Mouse (Mus musculus) heart, embryonic 10.5 days (tissue): ENCODE data around the gene Olfr113. TPM values are rescaled to one million over a fixed set of nuclear protein-coding genes. Genes with fewer than 3 reads are reported as not detected.
"Not testable (repeated sequence)": the region's sequence is repeated elsewhere in the genome, so short reads cannot be mapped to it uniquely, and the experiment has no call there.

Experiments
- DNase-seq: peaks from one replicate; pipeline ENCODE4 v3.0.0-alpha.2; 2017; ENCODE audit warnings: low spot score
- H3K27ac ChIP-seq: fragments of 300-500 bp; sonication (generic); 2 replicates; pipeline ENCODE4 v1.5.1; 2016; ENCODE audit warnings: mild to moderate bottlenecking
- H3K27me3 ChIP-seq: fragments of 300-500 bp; sonication (generic); 2 replicates; pipeline ENCODE4 v1.6.1; 2016; ENCODE audit warnings: mild to moderate bottlenecking; ENCODE audit not compliant: poor library complexity, insufficient read depth, severe bottlenecking
- H3K36me3 ChIP-seq: fragments of 300-500 bp; sonication (generic); 2 replicates; pipeline ENCODE4 v1.6.1; 2016; ENCODE audit warnings: mild to moderate bottlenecking, moderate library complexity
- H3K4me1 ChIP-seq: fragments of 300-500 bp; sonication (generic); 2 replicates; pipeline ENCODE4 v1.6.1; 2016; ENCODE audit warnings: mild to moderate bottlenecking
- H3K4me3 ChIP-seq: fragments of 300-500 bp; sonication (generic); 2 replicates; pipeline ENCODE4 v1.5.1; 2016; ENCODE audit warnings: mild to moderate bottlenecking, moderate library complexity
- H3K9me3 ChIP-seq: fragments of 300-500 bp; sonication (generic); 2 replicates; pipeline ENCODE4 v1.6.1; 2016; ENCODE audit warnings: mild to moderate bottlenecking, moderate library complexity
- WGBS: fragments of 180-500 bp; shearing (Covaris S2); methylation state at CpG from one replicate; pipeline ENCODE4 v1.1.7; 2016; 5-methylcytosine and 5-hydroxymethylcytosine counted together
- polyA plus RNA-seq: library from polyadenylated mRNA; unstranded; fragments of >200 nt; fragmentation: Nextera tagmentation; extraction: Ambion mirVana; gene quantifications from 2 replicates; pipeline ENCODE4 v1.2.1, GENCODE M21; 2016

Gene Olfr113
- polyA plus RNA-seq: not detected in 2 replicates

DNA sequence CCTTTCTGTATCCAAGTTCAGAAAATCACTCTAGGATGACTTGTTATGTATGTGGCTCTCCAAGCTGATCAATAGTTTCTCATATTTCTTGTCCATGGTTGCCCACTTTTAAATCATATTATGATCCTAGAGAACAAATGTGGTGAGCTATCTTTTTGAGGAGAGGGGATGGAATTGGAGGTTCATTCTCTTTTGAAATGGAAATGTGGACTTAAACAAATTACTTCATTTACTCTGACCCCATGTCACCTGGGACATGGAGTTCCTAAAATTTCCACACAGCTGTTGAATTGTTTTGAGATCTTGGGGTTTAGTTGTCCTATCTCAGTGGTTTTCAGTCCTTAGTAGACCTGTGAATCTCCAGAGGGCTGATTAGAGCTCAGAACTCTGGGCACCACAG lies at the start of gene Olfr113:
Olfr113 (minus strand) TSS at position 101 of the 400 bp plus-strand sequence.
- DNase-seq: no peak
- Histone ChIP-seq H3K9me3 (no peaks in the 10 kb centered on the region), H3K27ac (no peak within 1 kb of the TSS), H3K27me3 (no peaks in the 10 kb centered on the region), H3K4me1 (no peaks in the 10 kb centered on the region), H3K36me3 (no peaks in the 10 kb centered on the region), H3K4me3 (no peak within 1 kb of the TSS)

DNA sequence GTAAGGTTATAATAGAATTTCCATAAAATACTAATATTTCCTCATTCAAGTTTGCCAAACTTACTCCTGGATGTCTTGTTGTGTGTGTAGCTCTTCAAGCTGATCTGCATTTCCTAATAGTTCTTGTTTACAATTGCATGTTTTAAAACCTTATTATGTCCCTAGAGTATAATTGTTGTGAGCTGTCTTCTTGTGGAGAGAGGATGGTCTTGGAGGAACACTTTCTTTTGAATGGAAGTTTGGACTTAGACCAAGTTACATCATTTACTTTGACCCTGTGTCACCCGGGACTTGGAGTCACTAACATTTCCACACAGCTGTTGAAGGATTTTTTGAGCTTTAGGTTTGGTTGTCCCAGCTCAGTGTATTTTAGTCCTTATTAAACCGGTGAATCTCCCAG lies 49.5 kb upstream of the Olfr113 start, which contains the start of the genes Olfr115 and Olfr116:
Olfr115 (minus strand) TSS at position 101 of the 400 bp plus-strand sequence.
Olfr116 (minus strand) TSS at position 191 of the 400 bp plus-strand sequence.
- H3K4me1 ChIP-seq: no peaks in the 10 kb centered on the region
- 69% methylated on average over 2 of the region's 2 CpGs for WGBS
- no peak within 1 kb of the TSS for H3K27ac ChIP-seq
- no peak for DNase-seq
- no peak within 1 kb of the TSS for H3K4me3 ChIP-seq
- H3K36me3 ChIP-seq: no peaks in the 10 kb centered on the region
- H3K9me3 ChIP-seq: peaks cover 5% of the 10 kb centered on the region
- H3K27me3 ChIP-seq: no peaks in the 10 kb centered on the region

DNA sequence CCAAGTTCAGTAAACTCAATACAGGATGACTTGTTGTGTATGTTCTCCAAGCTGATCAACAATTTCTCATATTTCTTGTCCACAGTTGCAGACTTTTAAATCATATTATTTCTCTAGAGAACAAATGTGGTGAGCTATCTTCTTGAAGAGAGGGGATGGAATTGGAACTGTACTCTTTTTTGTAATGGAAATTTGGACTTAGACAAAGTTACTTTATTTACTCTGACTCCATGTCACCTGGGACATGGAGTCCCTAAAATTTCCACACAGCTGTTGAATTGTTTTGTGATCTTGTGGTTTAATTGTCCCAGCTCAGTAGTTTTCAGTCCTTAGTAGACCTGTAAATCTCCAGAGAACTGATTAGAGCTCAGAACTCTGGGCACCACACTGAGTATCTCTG lies 15.2 kb upstream of the Olfr113 start, which contains the start of gene Olfr114:
Olfr114 (minus strand) TSS at position 101 of the 400 bp plus-strand sequence.
- Histone ChIP-seq H3K36me3 (no peaks in the 10 kb centered on the region), H3K4me1 (no peaks in the 10 kb centered on the region), H3K9me3 (0 out of 2 replicates have a peak, but pooled peaks cover 3% of the 10 kb centered on the region), H3K27me3 (no peaks in the 10 kb centered on the region), H3K4me3 (no peak within 1 kb of the TSS), H3K27ac (no peak within 1 kb of the TSS)
- no peak for DNase-seq

DNA sequence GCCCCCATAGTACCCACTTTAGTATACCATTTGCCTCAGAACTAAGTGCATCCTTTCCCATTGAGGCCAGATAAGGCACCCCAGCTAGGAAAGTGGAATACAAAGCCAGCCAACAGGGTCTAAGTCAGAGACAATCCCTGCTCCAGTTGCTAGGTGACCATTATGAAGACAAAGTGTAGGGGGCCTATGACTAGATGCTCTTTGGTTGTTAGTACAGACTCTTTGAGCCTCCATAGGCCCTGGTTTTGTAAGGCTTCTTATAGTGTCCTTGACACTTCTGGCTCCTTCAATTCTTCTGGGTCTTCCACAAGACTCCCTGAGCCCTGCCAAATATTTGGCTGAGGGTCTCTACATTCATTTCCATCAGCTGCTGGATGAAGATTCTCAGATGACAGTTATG lies 8.1 kb downstream of the Olfr113 start, which contains the start of gene Olfr112:
Olfr112 (minus strand) TSS at position 101 of the 400 bp plus-strand sequence.
- no peaks in the 10 kb centered on the region for H3K36me3 ChIP-seq
- H3K9me3 ChIP-seq: no peaks in the 10 kb centered on the region
- H3K4me1 ChIP-seq: no peaks in the 10 kb centered on the region
- H3K27ac ChIP-seq: no peak within 1 kb of the TSS
- no peak for DNase-seq
- no peak within 1 kb of the TSS for H3K4me3 ChIP-seq
- no peaks in the 10 kb centered on the region for H3K27me3 ChIP-seq

DNA sequence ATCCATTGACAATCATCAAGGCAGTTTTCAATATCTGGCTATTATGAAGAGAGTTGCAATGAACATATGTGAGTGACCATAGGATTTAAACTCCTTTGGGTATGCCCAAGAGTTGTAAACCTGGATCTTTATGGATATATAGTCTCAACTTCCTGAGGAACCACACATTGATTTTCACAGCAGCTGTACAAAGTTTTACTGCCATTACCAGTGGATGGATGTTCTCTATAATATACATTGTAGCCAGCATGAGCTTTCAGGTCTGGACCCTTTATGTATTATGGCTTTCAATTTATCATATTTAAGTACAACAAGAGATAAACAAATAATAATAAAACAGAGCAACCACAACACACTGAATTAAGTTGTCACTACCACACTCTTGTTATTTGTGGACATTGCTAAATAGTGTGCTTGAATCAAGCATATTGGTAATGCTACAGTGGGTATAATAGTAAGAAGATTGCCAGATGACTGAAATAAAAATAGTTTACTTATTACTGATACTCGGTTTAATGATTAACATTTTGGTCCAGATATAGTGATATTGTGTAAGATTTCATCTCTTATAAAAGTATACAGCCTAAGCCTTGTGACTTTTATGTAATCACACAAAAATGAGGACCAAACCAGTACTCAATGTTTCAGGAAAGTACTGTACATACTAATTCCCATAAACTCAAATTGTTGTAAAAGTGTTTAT lies 18.4 kb downstream of the Olfr113 start:
- no peak for DNase-seq
- no peaks in the 10 kb centered on the region for H3K4me1 ChIP-seq
- no peak overlapping the region for H3K4me3 ChIP-seq
- no peak overlapping the region for H3K27ac ChIP-seq
- H3K36me3 ChIP-seq: no peaks in the 10 kb centered on the region
- no peaks in the 10 kb centered on the region for H3K9me3 ChIP-seq
- 54% methylated on average over 1 of the region's 1 CpGs for WGBS
- H3K27me3 ChIP-seq: no peaks in the 10 kb centered on the region

DNA sequence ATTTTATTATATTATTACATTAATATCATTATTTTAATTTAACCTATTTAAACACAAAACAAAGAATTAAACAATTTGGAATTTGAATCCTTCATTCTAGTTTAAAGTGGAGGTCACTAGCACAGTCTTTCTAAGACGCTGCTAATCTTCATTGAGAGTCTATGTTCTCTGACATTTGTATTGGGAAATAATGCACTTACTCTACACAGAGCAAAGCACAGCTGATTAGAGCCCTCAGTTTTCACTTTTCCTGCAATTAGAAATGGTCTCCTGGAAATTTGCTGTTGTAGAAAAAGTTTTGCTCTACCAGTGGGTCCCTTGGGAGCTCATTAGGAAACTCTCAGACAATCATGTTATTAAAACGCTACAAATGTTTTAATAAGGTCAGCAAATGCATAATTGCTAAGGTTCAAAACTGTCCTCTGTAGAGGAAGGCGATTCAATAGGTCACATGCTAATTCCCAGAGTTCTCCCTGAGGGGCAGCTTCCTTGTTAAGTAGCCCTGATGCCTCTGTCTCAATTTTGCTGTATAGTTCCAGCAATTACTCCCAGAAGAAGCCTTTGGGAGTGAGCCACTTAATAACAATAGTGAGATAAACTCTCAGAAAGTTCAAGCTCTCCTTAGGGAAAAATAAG lies 33.5 kb downstream of the Olfr113 start:
- no peaks in the 10 kb centered on the region for H3K27me3 ChIP-seq
- 60% methylated on average over 3 of the region's 3 CpGs for WGBS
- no peaks in the 10 kb centered on the region for H3K9me3 ChIP-seq
- no peaks in the 10 kb centered on the region for H3K4me1 ChIP-seq
- no peaks in the 10 kb centered on the region for H3K36me3 ChIP-seq
- no peak overlapping the region for H3K27ac ChIP-seq
- H3K4me3 ChIP-seq: no peak overlapping the region
- DNase-seq: no peak

DNA sequence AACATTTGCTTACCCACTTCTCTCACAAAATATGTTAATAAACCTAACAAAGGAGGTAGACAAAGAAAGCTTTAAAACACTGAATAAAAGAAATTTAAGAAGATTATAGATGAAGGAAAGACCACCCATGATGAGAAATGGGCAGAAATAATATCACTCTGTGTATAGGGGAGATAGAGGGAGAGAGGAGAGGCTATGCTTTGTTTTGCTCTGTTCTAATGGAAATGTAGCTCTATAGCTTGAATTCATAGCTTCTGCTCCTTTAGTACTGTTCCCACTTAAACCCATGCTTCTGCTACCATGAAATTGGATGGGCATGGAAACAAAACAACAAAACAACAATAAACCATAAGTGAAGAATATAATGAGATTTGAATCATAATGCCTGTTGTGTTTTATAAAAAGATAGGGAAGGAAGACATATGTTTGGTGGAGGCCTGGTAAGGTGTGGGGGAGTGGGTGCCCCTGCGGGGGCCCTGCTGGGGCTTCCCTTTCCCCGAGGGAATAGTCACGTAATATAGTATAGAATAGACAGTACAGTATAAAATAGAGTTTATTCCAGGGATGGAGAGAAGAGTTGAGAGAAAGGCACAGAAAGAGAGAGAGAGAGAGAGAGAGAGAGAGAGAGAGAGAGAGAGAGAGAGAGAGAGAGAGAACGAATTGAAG lies 35.9 kb downstream of the Olfr113 start:
- DNase-seq: no peak
- H3K27me3 ChIP-seq: no peaks in the 10 kb centered on the region
- H3K4me3 ChIP-seq: no peak overlapping the region
- H3K4me1 ChIP-seq: no peaks in the 10 kb centered on the region
- H3K9me3 ChIP-seq: no peaks in the 10 kb centered on the region
- no peak overlapping the region for H3K27ac ChIP-seq
- H3K36me3 ChIP-seq: no peaks in the 10 kb centered on the region
- WGBS: 92% methylated on average over 3 of the region's 4 CpGs

DNA sequence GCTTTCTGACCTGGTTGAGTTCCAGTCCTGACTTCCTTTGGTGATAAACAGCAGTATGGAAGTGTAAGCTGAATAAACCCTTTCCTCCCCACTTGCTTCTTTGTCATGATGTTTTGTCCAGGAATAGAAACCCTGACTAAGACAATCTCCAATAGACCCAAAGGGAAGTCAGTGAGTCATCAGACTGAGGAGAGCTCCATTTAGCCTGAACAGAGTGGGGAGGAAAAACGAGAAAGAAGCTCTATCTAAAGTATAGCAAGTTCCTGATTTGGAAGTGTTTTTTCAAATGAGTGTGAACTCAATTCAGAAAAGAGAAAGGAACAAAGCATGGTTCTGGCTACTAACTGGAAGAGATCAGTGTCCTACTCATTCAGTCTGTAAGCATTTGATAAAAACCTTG lies 39.0 kb downstream of the Olfr113 start:
- not testable (repeated sequence) for H3K4me1 ChIP-seq, H3K27me3 ChIP-seq, H3K9me3 ChIP-seq, H3K4me3 ChIP-seq, H3K36me3 ChIP-seq, H3K27ac ChIP-seq, DNase-seq
- 33% methylated on average over 1 of the region's 1 CpGs for WGBS

DNA sequence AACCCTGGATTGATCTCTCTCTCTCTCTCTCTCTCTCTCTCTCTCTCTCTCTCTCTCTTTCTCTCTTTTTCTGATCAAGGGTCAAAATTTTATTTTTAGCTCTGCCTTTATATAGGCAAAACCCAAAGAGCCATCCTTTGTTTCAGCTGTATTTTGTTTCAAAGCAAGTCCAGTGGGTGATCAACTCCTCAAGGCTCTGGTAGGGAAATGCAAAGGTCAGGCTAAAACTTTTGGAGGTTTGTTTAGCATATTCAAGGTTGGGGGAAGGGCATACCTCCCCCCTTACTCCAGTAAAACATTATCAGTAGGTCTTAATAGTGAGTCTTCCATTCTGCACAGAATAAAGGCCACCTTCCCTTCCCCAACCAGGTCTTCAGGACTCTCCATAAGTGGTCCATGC lies 42.3 kb downstream of the Olfr113 start:
- no peaks in the 10 kb centered on the region for H3K27me3 ChIP-seq
- DNase-seq: no peak
- H3K4me1 ChIP-seq: no peaks in the 10 kb centered on the region
- no peaks in the 10 kb centered on the region for H3K36me3 ChIP-seq
- no peaks in the 10 kb centered on the region for H3K9me3 ChIP-seq
- no peak overlapping the region for H3K4me3 ChIP-seq
- H3K27ac ChIP-seq: no peak overlapping the region

DNA sequence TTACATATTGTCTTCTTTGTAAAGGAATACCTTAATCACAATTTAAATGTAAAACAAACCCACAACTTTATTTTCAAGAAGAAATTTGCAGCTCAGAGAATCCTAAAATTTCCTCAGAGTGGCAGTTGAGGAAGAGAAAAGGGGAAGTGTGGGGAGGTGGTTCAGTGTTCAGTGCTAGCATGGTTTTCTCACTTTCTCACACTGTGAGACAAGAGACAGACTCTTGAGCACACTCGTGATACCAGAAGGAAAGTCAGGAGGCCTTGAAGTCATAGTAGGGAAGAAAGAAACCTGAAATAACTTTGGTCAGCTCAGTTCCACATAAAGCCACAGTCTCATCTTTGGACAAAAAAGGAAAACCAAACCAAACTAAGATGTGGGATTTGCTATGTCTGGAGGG lies 52.0 kb downstream of the Olfr113 start:
- not testable (repeated sequence) for DNase-seq, H3K4me1 ChIP-seq, H3K36me3 ChIP-seq, H3K27ac ChIP-seq, H3K27me3 ChIP-seq, H3K4me3 ChIP-seq, H3K9me3 ChIP-seq
- 55% methylated on average over 1 of the region's 1 CpGs for WGBS

DNA sequence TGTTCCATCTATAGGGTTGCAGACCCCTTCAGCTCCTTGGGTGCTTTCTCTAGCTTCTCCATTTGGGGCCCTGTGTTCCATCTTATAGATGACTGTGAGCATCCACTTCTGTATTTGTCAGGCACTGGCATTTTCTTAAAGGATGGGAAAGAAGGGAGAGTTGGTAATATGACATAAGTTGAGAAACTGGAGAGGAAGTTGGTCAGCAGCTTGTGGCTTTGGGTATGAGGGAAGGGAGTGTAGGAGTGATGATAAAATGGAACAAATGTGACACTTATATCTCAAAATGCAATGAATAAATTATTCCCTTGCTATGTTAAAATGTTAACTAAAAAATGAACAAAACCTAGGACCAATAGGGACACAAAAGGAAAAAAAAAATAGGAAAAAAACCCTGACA lies 52.9 kb downstream of the Olfr113 start:
- H3K27me3 ChIP-seq, H3K9me3 ChIP-seq, H3K36me3 ChIP-seq, DNase-seq, H3K4me1 ChIP-seq, H3K27ac ChIP-seq, H3K4me3 ChIP-seq: not testable (repeated sequence)
